Mouse (Mus musculus) G1E (cell line): Measurements from ENCODE around the gene Pdzd8.

ENCODE experiments used
- CTCF ChIP-seq: IDR thresholded peaks from 2 replicates; pipeline ENCODE4 v1.5.1; 2012; ENCODE audit warnings: low read depth, low read length, inconsistent platforms, mixed read lengths
- TAL1 ChIP-seq: conservative IDR thresholded peaks from 2 replicates; pipeline ENCODE4 v1.6.1; 2012; ENCODE audit warnings: low read depth, low read length, inconsistent platforms, mixed read lengths

DNA sequence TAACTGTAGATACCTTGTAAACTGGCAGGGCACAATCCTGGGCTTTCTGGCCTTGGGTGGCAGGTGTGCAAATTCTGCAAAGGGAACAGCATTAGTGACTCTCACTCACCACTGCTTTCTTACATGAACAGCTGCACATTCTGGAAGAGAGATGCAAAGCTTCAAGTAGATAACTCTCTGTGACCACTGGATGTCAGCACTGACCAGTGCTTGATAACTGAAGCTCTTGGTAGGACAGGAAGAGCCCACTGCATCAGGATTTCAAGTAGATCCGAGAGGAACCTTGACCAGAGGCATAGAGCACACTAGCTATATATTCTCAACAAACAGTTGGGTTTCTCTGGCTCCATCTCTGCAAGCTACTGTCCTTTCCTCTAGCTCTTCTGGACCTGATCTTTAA lies 34.4 kb upstream of the Pdzd8 start:
- TF ChIP-seq CTCF (no peak), TAL1 (no peak)
